Mouse (Mus musculus): ENCODE data around the gene Tmem132c.

GRCm38 (mm10) chr5:127487190-127487589, 245.6 kb downstream of the Tmem132c start:
- TF ChIP-seq POLR2A (IDR thresholded peaks at IDR 0.05; ENCODE audit: low read depth, low read length), result no peak
- no peak for TF ChIP-seq CTCF (IDR thresholded peaks at IDR 0.05; ENCODE audit: extremely low read depth, insufficient read depth, insufficient read length, insufficient replicate concordance)
